Mouse (Mus musculus) urinary bladder, postnatal 4 days (tissue): ENCODE results near the gene Cd200r4.
"Not testable (repeated sequence)": the region's sequence is repeated elsewhere in the genome, so short reads cannot be mapped to it uniquely, and the experiment has no call there.

Source experiments
- DNase-seq, 2 experiments: peaks; one replicate each; pipeline ENCODE4 v3.0.0; 2021 to 2022; ENCODE audit warnings: low spot score in 2 of 2

Gene Cd200r4

DNA sequence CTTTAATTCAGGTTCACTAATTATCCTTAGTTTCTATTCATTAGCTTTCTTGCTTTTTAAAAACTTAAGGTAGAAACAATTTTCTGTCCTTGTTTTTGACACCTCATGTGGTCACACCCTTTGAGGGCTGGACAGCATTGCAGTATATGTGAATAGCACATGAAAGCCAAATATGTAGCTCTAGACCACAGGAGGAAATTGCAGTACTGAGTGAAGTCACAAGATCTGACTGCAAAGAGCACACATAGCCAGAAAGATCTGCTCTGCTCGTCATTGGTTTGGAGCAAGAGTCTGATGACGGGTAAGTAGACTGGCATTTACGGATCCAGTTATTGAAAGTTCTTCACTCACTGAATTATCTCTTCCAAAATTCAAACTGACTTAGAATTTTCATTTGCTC, at the start of gene Cd200r4:
Cd200r4 (plus strand) TSS at position 190 of the 400 bp plus-strand sequence.
- no peak for DNase-seq

DNA sequence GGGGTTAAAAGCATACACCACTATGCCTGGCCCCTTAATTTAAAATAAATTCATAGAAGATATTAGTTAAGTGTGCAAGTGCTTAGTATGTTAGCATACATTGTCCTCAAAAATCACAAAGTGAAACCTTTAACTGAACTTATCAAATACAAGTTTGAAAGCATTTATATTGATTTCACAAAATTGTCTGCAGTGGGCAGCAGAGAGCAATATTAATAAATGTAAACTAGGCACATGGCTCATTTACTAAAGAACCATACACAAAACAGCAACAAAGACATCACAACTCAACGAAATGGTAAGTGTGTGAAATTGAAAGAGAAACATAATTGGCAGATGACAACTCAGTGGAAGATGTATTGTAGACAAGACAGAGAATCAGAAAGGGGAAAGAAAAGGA, 49.7 kb upstream of the Cd200r4 start:
- DNase-seq = no peak

DNA sequence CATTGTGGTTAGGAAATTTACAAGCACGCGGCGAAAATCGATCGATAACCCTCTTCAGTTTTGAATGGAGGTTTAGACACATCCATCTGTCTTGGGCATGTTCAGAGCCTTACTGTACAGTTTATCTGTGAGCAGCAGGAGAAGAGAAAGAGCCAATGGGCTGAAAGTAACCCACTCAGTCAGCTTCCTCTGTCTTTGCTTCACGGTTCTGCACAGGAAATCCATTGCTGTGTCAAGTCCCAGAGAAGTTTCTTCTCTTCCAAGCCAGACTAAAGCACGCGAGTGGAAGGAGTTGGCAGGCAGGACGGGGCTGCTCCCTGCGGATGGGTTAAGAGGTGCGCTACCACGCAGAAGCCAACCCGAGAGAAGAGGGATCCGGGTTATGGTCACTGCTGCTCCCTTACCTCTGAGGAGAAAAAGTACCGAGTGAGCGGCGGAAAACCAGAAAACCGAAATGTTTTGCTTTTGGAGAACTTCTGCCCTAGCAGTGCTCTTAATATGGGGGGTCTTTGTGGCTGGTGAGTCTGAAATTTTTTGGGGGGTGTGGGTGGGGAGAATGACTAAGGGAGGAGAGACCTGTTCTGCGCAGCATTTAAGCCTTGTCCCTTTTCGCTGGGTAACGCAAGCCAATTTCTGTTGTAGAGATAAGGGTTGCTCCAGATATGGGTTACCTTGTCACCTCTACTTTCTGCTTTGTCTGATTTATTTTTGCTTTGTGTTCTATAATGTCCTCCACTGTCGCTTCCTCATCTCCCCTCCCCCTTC, 45.8 kb upstream of the Cd200r4 start, which contains the start of gene Cd200r1:
Cd200r1 (plus strand) TSS at position 182 of the 765 bp plus-strand sequence.
- DNase-seq = no peak

DNA sequence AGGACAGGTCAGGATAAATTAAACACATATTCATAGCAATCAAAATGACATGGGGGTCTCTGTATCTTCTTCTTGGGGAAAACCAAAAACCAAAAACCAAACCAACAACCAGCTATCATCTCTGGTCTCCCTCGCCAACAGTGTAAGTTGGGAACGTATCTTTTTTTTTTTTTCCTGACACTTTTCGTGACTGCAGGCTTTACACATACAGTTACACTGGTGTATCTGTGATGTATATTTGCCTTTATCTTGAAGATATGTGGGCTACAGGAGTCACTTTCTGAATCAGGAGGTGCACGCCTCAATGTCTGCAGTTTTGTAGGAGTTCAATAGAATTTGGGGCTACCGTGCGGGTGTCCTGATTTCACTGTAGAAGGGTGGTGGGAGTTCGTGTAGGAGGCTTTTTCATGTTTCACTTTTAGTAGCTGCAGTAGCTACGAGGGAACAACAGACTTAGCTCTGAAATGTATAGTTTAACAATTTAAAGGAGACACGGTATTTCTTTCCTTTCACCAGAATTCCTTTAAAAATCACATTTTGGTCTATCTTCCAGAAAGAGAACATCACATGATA, 45.1 kb upstream of the Cd200r4 start:
- DNase-seq = no peak

DNA sequence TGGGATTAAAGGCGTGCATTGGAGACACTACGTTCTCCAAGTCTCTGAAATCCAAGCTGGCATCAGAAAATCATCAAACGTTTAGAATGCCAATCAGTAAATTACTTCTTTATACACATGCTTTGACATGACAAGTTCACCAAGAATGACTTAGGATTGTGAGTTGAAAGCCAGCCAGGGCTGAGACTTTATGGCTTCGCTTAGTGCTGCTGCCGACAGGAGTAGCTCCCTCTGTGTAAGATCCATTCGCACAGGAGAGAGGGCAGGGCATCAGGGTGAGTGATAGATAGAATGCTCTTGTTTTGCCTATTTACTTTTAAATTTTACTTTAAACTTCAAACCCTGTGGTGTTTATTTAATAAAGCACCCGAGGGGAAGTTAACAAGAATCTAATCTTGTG, 44.0 kb upstream of the Cd200r4 start:
- no peak for DNase-seq

DNA sequence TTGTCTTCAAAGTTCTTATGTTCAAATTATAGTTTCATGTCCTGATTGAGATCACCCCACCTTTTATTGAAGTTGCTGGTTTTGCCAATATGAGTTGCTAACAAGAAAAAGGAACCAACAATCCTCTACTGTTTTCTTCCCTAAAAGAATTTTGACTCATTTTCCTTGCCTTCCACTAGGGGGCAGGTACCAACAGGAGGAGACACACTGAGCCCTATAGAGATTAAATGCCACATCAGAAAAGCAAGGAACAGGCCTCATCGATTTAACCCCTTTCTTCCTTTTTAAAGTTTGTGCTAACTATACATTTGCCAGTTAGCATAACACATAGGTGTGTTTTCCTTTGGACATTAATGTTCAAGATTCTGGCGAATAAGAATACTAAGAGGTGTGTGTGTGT, 43.6 kb upstream of the Cd200r4 start:
- DNase-seq = no peak

DNA sequence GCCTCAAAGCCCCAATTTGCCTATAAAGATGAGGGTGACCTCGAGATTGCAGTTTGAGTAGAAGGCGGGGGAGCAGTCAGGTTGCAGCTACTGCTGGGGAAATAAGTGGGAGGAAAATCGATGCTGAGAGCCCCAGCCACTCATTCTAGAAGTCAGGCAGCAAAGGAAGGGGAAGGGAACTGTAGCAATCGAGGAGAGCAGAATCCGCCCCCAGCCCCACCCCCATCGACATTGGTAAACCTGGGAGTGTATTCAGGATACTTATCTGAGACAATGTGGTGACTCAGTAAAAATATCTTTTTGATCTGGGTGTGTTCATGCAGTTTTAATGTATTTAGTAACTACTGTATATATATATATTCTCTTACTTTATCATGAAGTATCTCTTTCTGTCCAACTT, 39.0 kb upstream of the Cd200r4 start:
- no peak for DNase-seq

DNA sequence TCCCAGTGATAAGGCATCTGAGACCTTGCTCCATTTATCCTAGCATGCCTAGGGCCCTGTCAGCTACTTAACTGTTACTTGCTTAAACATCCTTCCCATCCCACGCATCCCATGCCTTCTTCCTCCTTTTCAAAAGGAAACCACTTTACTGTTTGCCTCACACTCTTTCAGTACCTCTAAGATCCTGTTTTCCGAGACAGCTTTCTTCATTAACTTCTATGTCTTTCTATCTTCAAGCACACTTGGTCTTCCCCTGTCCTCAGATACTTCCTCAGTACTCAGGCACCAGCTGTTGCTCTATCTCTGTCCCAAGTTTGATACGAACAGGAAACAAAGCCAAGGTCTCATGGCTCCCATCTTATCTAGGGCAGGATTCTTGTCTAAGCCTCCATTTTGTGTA, 37.9 kb upstream of the Cd200r4 start:
- no peak for DNase-seq

DNA sequence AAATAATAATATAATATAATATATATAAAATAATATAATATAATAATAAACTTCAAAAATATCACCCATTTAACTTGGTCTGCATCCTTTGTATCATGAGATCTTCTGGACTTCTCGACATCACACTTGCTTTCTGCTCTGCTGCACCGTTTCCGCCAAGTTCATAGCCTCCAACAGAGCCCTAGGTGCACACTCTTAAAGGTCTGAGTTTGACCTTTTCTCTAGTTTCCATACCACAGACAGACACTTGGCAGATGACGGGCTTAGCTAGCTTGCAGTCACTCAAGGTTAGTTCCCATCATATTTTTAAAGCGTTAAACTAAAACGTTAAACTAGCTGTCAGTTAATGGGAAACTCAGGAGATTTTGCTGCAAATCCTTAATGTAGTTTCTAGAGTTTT, 37.3 kb upstream of the Cd200r4 start:
- DNase-seq = no peak

DNA sequence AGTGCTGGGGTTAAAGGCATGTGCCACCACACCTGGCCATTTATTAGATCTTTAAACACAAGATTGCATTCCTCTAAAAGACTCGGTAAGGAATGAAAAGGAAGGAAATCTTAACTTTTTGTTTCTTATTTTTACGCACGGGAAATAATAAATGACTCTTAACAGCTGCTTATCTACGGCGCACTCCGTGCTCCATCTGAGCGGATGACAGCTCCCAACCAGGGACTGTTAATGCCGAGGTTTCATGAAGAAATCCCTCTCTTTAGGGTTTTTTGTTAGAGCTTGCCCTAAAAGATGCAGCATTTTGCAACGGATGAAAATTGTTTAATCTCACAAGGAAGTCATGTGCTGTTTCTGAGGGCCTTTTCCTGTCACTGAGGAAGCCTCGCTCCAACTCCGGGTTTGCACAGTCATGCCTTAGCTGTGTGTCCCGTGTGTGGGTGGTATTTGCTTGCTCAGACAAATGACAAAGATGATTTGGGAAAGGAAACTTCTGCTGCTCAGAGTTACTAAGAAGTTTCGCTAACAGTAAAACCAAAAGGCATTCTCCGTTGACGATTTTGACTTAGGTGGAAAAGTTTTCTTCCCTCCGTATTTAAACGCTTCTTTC, 32.9 kb upstream of the Cd200r4 start:
- DNase-seq = no peak

DNA sequence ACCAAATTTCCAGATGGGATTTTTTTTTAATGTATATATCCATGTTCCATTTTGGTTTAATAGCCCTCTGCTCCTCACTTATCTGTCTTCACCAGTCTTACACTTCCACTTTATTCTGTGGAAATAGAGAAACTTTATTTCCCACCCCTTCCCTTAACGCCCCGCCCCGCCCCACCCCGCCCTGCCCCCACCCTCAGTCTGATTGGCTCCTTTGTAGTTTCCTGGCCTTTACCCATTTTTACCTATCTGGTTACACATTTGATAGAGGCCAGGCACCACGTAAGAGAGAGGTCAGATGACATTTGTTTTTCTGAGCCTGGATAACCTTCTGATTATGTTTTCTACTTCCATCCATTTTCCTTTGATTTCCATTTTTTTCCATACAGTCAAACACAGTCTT, 32.0 kb upstream of the Cd200r4 start:
- DNase-seq = no peak

DNA sequence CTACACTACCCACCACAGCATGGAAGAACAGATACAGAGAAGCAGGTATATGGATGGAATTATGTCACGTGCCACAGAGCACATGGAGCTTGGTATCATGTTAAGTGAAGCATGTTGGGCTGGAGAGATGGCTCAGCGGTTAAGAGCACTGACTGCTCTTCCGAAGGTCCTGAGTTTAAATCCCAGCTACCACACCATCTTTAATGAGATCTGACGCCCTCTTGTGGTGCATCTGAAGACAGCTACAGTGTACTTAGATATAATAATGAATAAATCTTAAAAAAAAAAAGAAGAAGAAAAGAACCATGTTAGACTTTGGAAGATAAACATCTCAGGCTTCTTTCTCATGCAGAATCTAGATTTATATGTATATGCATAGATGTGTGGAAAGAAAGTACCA, 30.8 kb upstream of the Cd200r4 start:
- no peak for DNase-seq

DNA sequence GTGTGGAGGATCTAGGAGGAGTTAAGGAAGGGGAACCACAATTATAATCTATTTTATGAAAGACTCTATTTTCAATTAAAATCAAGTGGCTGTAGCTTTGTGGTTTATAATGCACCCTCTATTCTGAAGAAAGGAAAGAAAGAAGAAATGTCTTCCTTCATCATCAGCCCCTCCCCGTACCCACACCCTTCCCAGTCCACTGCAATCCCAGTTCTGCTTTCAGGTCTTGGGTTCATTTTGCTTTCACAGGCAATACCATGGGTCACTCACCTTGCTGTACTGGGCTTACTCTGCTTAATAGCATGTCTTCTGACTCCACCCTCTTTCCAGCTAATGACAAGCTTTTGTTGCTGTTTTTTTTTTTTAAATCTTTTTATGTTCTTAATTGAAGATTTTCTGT, 24.6 kb upstream of the Cd200r4 start:
- no peak for DNase-seq

DNA sequence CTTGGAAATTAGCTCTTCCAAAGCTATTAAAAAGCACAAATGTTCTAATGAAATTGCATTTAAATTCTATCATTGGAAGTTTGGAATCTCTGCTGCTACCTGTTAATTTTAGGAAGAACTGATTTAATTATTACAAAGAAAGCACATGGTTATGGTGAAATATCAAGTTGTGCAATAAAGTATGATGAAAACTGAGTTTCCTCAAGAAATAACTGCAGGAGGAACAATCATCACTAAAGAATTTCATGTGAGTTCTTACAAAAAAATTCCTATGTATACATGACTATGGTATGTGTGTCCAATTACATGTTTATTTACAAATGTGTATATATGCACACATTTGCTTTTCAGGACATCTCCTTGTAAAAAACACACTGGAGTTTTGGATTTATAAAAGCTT, 17.1 kb upstream of the Cd200r4 start:
- DNase-seq = no peak

DNA sequence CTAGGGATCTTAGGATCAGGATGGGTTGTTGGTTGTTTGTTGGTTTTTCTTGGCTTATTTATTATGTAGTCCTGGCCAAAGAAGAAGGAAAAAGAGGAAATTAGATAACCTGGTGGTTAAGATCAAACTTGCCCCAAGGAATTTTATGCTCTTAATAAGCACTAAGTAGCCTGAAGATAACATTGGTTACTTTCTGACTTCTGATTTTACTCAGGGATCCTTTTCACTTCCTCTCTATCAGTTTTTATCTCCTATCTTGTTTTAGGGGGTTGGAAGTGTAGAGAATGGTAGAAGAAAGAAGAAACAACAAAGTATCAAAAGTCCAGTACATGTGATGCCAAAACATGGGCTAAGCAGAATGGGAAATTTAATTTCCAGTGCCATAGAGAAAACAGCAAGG, 5.6 kb upstream of the Cd200r4 start:
- no peak for DNase-seq

DNA sequence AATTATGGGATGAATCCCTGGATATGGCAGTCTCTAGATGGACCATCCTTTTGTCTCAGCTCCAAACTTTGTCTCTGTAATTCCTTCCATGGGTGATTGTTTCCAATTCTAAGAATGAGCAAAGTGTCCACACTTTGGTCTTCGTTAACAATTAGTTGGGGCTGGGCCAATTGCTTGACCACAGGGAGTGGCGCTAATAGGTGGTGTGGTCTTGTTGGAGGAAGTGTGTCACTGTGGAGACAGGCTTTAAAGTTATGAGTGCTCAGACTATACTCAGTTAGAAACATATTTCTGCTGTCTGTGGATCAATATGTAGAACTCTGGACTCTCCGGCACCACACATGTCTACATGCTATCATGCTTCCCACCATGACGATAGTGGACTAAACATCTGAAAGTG, 1.3 kb upstream of the Cd200r4 start:
- DNase-seq = not testable (repeated sequence)

DNA sequence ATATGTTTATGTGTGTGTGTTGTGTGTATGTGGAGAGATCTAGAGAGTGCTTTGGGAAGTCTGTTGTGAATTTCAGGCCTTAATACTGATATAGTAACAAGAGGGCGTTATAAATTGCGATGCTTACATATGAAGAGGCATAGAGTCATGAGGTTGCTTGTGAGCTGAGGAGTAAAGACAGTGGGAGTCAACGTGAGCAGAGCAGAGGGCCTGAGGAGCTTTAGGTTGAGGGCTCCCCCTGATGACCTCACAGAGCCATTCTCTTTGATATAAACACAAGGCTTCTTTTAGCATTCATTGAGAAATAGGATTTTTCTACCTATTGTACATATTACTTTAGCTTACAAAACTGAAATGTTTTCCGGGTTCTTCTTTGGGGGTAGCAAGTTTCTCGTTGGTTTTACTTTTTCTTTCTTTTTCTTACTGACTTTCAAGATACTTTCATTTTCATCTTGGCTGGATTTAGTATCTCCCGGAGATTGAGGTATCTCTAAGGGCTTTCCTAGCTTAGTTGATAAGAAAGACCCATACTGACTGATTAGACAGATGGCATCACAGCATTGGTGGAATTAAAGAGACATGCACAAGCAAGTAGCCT, 1.0 kb downstream of the Cd200r4 start:
- no peak for DNase-seq

DNA sequence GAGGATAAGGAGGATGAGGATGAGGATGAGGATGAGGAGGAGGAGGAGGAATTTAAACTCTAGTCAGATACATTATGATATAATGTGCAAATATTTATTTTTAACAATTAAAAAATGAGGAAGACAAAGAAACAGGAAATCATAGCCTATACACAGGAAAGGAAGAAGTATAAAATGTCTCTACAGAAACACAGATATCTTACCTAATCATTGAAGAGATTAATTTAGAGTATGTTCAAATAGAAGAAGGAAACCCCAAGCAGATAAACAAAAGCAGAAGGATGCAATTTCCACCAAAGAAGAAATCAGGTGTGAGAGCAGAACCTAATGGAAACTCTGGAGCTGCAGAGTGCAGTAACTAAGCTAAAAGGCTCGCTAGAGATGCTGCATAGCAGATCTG, 6.5 kb downstream of the Cd200r4 start:
- DNase-seq = no peak

DNA sequence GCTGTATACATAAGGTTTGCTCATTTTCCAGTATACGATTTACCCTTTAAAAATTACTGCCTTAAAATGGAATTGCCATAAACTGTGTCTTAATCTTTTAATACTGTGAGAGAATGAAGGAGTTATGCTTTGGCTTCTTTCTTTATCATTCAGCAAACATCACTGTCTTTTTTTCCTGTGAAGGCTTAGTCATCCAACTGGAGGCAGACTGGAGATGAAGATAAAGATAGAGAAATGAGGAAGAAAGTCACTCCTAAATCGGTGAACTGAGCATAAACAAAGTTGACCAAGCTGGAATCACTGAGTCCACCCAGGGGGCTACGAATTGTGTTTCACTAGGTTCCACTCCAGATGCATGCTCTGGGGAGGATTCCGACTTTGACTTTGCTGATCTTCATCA, 9.0 kb downstream of the Cd200r4 start:
- DNase-seq = no peak

DNA sequence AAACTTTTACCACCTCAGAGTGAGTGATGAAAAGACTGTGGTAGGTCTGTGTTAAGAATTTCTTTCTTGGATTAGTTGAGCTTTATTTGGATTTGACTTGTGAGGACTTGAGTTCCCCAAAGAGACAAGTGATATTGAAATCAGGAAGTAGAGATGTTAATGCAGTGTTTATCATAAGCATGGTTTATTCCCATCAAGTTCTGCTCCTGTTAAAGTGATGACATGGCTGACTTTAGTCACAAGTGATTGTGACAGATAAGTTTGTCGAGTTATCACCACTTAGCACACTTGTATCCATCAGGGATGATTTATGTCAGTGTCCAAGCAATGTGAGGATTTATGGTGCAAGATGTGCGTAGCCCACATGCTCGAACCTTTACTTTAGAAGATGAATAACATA, 20.8 kb downstream of the Cd200r4 start:
- no peak for DNase-seq

DNA sequence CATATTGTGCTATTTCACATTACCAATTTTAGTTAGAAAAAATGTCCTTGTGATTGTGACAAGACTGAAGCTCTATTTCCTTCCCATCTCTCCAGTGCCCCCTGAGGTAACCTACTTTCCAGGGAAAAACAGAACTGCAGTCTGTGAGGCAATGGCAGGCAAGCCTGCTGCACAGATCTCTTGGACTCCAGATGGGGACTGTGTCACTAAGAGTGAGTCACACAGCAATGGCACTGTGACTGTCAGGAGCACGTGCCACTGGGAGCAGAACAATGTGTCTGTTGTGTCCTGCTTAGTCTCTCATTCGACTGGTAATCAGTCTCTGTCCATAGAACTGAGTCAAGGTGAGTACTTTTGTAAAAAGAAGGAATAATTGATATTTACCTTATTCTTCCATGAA, 21.7 kb downstream of the Cd200r4 start:
- not testable (repeated sequence) for DNase-seq

DNA sequence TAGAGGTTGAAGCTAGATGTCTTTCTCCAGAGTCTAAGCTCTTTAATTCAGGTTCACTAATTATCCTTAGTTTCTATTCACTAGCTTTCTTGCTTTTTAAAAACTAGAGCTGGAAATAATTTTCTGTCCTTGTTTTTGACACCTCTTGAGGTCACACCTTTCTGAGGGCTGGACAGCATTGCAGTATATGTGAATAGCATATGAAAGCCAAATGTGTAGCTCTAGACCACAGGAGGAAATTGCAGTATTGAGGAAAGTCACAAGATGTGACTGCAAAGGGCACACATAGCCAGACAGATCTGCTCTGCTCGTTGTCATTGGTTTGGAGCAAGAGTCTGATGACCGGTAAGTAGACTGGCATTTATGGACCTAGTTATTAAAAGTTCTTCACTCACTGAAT, 55.3 kb downstream of the Cd200r4 start, which contains the start of gene Cd200r2:
Cd200r2 (plus strand) TSS at position 301 of the 400 bp plus-strand sequence.
- DNase-seq = no peak

DNA sequence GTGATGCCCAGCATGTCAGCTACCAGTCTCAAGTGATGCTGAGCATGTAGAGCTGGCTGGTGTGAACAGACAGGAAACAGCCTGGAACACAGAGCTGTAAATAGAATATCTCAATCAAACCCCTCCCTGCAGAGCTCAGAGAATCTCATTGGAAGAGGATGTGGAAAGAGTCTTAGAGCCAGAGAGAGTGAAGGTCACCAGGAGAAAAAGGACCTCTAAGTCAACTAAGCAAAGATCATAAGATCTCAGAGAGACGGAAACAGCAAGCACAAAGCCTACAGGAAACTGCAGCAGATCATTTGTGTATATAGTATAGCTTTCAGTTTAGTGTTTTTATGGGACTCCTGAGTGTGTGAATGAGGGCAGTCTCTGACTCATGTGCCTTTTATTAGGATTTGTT, 63.6 kb downstream of the Cd200r4 start:
- DNase-seq = no peak
